Mouse (Mus musculus) neural tube, embryonic 15.5 days (tissue): ENCODE measurements at regions not wholly inside any gene's neighbourhood (a gene's known extent, or its start where the extent isn't known, plus 50 kb on each side); places are given as distances from the start of the nearest gene placed in this dataset.
"Not testable (repeated sequence)": the region's sequence is repeated elsewhere in the genome, so short reads cannot be mapped to it uniquely, and the experiment has no call there.

ENCODE experiments used
- ATAC-seq: fragments of 200-750 bp; cut with Nextera tagmentation; 2 replicates; pipeline ENCODE4 v1.8.0; 2017; ENCODE audit warnings: mild to moderate bottlenecking, moderate TSS enrichment, moderate library complexity; ENCODE audit not compliant: low FRiP score
- H3K27ac ChIP-seq: fragments of 300-500 bp; sonication (generic); replicated peaks from 2 replicates; pipeline ENCODE4 v1.5.1; 2015; ENCODE audit warnings: mild to moderate bottlenecking, inconsistent platforms
- H3K27me3 ChIP-seq: fragments of 300-500 bp; sonication (generic); replicated peaks from 2 replicates; pipeline ENCODE4 v1.6.1; 2015; ENCODE audit warnings: inconsistent platforms
- H3K36me3 ChIP-seq: fragments of 300-500 bp; sonication (generic); 2 replicates; pipeline ENCODE4 v1.6.1; 2015; ENCODE audit warnings: inconsistent platforms
- H3K4me1 ChIP-seq: fragments of 300-500 bp; sonication (generic); 2 replicates; pipeline ENCODE4 v1.6.1; 2015; ENCODE audit warnings: inconsistent platforms
- H3K4me2 ChIP-seq: fragments of 300-500 bp; sonication (generic); 2 replicates; pipeline ENCODE4 v1.6.1; 2015; ENCODE audit warnings: inconsistent platforms, mild to moderate bottlenecking, moderate library complexity
- H3K4me3 ChIP-seq: fragments of 300-500 bp; sonication (generic); replicated peaks from 2 replicates; pipeline ENCODE4 v1.5.1; 2015; ENCODE audit warnings: mild to moderate bottlenecking, inconsistent platforms
- H3K9ac ChIP-seq: fragments of 300-500 bp; sonication (generic); replicated peaks from 2 replicates; pipeline ENCODE4 v1.6.1; 2015; ENCODE audit warnings: mild to moderate bottlenecking, inconsistent platforms
- H3K9me3 ChIP-seq: fragments of 300-500 bp; sonication (generic); replicated peaks from 2 replicates; pipeline ENCODE4 v1.6.1; 2016; ENCODE audit warnings: inconsistent platforms
- WGBS: fragments of 180-500 bp; shearing (Covaris S2); methylation state at CpG from one replicate; pipeline ENCODE4 v1.1.7; 2015; ENCODE audit warnings: mixed read lengths; 5-methylcytosine and 5-hydroxymethylcytosine counted together

DNA sequence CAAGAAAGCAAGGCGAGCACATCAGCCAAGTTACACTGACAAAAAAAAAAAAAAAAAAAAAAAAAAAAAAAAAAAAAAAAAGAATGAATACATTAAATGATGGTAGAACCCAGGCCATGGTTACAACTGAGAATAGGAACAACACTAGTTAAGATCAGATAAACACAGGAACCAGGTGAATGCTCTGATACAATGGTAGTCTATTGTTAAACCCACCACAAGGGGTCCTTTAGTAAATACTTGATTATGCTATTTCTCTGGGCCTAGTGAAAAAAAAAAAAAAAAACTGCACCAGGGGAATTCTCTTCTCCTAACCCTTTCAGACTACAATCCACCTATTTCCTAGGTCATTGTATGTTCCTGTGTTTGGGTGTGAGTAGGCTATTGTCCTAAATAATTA, 2289.7 kb downstream of the Cntnap5b start:
- WGBS = 90% methylated on average over 1 of the region's 1 CpGs
- H3K36me3 ChIP-seq = no peaks in the 10 kb centered on the region
- no peak overlapping the region for H3K4me3 ChIP-seq
- no peaks in the 10 kb centered on the region for H3K4me1 ChIP-seq
- no peaks in the 10 kb centered on the region for H3K27me3 ChIP-seq
- no peak overlapping the region for H3K27ac ChIP-seq
- no peak overlapping the region for H3K9ac ChIP-seq
- no peak overlapping the region for H3K4me2 ChIP-seq
- H3K9me3 ChIP-seq = no peaks in the 10 kb centered on the region
- no peak for ATAC-seq

DNA sequence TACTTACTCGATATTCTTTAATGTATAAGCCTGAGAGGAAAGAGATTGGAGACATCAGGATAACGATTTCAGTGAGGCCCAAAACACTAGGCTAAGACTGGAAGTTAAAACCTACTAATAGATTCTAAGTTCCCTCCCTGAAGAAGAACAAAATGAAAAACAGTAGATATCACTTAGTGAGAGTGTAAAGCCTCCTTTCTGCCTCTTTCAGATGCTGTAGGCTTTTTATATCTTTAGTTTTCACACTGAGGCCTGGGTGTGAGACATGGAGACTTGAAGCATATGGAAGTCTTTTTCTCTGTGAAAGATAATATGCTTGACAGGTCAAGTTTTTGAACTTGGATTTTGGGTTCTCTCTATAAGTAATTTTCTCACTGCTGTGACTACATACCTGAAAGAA, 2333.1 kb downstream of the Cntnap5b start:
- no peaks in the 10 kb centered on the region for H3K36me3 ChIP-seq
- no peak for ATAC-seq
- H3K27ac ChIP-seq = no peak overlapping the region
- no peak overlapping the region for H3K4me3 ChIP-seq
- H3K4me2 ChIP-seq = no peak overlapping the region
- H3K9ac ChIP-seq = no peak overlapping the region
- 84% methylated on average over 2 of the region's 2 CpGs for WGBS
- H3K27me3 ChIP-seq = no peaks in the 10 kb centered on the region
- no peaks in the 10 kb centered on the region for H3K4me1 ChIP-seq
- H3K9me3 ChIP-seq = no peaks in the 10 kb centered on the region

GRCm38 (mm10) chr1:102139021-102139420, 2366.5 kb downstream of the Cntnap5b start:
- WGBS = 79% methylated on average over 1 of the region's 1 CpGs
- Histone ChIP-seq H3K4me3 (no peak overlapping the region), H3K9me3 (no peaks in the 10 kb centered on the region), H3K27ac (no peak overlapping the region), H3K4me2 (no peak overlapping the region), H3K27me3 (no peaks in the 10 kb centered on the region), H3K36me3 (no peaks in the 10 kb centered on the region), H3K9ac (no peak overlapping the region), H3K4me1 (no peaks in the 10 kb centered on the region)
- ATAC-seq = no peak

DNA sequence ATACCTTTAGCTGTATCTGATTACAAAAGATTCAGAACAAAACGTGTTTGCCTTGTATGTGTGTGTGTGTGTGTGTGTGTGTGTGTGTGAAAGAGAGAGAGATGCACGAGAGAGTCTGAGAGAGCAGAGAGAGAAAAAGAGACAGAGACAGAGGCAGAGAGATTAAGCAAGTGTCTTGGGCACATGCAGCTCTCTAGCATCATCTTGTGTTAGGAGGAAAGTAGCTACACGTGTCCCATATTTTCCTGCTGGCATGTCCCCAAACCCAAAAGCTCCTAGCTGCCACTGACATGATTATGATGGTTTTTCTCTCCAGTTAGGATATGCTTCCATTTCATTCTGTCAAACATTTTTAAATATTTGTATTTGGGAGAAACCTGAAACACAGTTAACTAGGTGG, 2373.8 kb downstream of the Cntnap5b start:
- H3K4me1 ChIP-seq = no peaks in the 10 kb centered on the region
- H3K9ac ChIP-seq = no peak overlapping the region
- H3K36me3 ChIP-seq = no peaks in the 10 kb centered on the region
- no peaks in the 10 kb centered on the region for H3K9me3 ChIP-seq
- no peak overlapping the region for H3K4me3 ChIP-seq
- H3K27me3 ChIP-seq = no peaks in the 10 kb centered on the region
- H3K27ac ChIP-seq = no peak overlapping the region
- no peak overlapping the region for H3K4me2 ChIP-seq
- 72% methylated on average over 3 of the region's 3 CpGs for WGBS
- ATAC-seq = no peak

DNA sequence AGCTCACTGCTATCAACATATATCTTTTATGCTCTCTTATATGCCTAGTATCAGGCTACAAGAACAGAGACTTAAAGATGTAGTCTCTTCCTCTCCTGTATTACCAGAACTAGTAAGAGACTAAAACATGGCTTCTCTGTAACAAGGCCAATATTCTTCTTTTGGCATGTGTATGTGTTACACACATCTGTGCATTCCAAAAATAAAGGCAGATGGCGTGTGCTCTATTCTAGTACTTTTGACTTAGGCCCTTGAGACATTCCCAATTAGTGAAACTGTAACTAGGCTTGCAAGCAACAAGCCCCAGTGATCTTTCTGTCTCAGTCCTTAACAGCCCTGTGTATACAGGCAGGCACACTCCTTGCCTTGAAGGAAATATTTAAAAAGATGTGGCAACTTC, 2394.1 kb downstream of the Cntnap5b start:
- 66% methylated on average over 1 of the region's 1 CpGs for WGBS

DNA sequence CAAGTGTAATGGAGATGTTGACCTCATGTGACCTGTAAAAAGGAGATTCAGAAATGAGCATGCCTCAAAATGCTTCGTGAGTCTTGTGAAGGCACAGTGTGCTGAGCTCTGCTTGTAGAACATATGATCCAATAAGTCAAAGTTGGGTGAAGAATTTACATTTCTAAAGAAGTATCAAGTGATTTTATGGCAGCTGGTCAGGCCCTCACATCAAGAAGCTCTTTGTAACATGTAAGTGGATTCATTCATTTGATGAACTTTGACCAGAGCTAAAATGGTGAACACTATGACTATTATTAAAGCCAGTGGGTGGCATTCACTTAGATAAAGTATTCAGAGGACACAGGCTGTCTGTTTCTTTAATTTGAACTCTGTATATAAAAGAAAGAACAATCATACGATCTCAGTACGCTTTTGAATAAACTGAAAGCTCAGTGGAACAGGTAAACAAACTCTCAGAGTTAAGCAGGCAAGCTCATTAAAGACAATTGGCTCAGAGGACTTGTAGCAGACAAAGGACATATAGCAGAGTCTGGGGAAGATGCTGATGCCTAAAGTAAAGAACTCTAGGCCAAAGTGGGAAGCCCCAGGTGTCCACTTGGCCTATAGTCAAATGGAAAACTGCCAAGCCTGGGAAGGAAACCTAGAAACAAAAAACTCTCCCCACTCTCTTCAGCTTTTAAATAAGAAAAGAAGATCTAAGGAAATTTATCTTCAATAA, 2398.2 kb downstream of the Cntnap5b start:
- WGBS = 19% methylated on average over 3 of the region's 3 CpGs
- no peak overlapping the region for H3K9ac ChIP-seq
- H3K27ac ChIP-seq = no peak overlapping the region
- ATAC-seq = no peak
- no peaks in the 10 kb centered on the region for H3K4me1 ChIP-seq
- H3K9me3 ChIP-seq = no peaks in the 10 kb centered on the region
- H3K36me3 ChIP-seq = no peaks in the 10 kb centered on the region
- no peak overlapping the region for H3K4me3 ChIP-seq
- no peak overlapping the region for H3K4me2 ChIP-seq
- H3K27me3 ChIP-seq = no peaks in the 10 kb centered on the region

More for the DNA sequence above, 2394.1 kb downstream of the Cntnap5b start:
- Histone ChIP-seq H3K27ac (no peak overlapping the region), H3K4me3 (no peak overlapping the region), H3K4me2 (no peak overlapping the region), H3K9ac (no peak overlapping the region), H3K4me1 (no peaks in the 10 kb centered on the region), H3K36me3 (no peaks in the 10 kb centered on the region), H3K9me3 (no peaks in the 10 kb centered on the region), H3K27me3 (no peaks in the 10 kb centered on the region)
- peak; percentile 31; the same call in 1 of the 2 replicates for ATAC-seq

- ATAC-seq = no peak
- Histone ChIP-seq H3K27me3 (no peaks in the 10 kb centered on the region), H3K9ac (no peak overlapping the region), H3K27ac (no peak overlapping the region), H3K4me2 (no peak overlapping the region), H3K36me3 (no peaks in the 10 kb centered on the region), H3K4me3 (no peak overlapping the region), H3K4me1 (no peaks in the 10 kb centered on the region), H3K9me3 (no peaks in the 10 kb centered on the region)
- 19% methylated on average over 3 of the region's 3 CpGs for WGBS
Measured at GRCm38 (mm10) chr1:102185925-102186324, 2413.4 kb downstream of the Cntnap5b start.

DNA sequence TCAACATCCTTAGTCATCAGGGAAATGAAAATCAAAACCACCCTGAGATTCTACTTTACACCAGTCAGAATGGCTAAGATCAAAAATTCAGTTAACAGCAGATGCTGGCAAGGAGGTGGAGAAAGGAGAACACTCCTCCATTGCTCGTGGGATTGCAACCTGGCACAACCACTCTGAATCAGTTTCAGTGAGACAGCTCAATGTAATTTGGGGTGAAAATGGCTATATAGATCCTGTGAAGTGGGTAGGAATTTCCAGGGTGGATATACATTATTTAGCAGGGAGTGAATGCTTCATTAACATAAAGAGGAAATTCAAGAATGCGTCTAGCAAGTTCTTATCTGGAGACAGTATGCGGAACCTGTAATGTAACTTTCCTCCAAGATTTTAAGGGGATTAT, 2462.9 kb downstream of the Cntnap5b start:
- Histone ChIP-seq H3K4me2 (no peak overlapping the region), H3K4me3 (no peak overlapping the region), H3K9ac (no peak overlapping the region), H3K27me3 (no peaks in the 10 kb centered on the region), H3K9me3 (no peaks in the 10 kb centered on the region), H3K4me1 (no peaks in the 10 kb centered on the region), H3K36me3 (no peaks in the 10 kb centered on the region), H3K27ac (no peak overlapping the region)
- WGBS = 93% methylated on average over 3 of the region's 3 CpGs
- no peak for ATAC-seq

DNA sequence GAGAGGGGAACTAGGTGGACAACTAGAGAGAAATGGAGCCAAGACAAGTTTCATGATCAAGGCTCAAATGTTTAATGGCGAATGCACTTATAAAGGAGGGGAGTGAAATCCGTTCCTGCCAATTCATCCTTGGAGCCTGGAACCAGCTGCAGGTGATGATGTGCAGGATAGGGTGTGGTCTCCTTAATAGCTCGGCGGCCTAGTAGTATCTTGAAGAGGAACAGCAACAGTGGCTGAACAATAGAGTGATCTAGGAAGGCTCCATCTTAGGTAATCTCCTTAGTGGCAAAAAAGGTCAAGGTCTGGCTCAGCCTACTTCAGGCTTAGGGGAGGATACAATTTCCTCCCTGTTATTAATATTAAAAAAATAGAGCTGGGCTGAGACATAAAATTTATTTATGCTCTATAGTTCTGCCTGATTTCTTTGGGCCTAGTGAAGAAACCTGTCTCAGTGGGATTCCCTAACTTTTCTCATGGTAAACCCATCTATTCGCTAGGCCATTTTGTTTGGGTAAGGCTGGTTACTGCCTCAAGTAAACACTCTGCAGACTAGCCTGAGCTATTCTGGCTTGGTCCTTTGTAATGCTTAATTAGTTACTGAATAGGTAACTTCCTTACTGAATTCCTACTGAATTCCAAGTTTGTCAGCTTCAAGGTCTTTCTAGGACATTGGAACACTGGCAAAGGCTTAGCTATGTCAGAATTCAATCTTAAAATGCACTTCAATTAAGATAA, 2490.7 kb downstream of the Cntnap5b start:
- H3K4me1 ChIP-seq, H3K27ac ChIP-seq, H3K9ac ChIP-seq, H3K9me3 ChIP-seq, H3K4me2 ChIP-seq, H3K4me3 ChIP-seq, H3K27me3 ChIP-seq, H3K36me3 ChIP-seq, ATAC-seq: not testable (repeated sequence)
- WGBS = 92% methylated on average over 5 of the region's 5 CpGs

DNA sequence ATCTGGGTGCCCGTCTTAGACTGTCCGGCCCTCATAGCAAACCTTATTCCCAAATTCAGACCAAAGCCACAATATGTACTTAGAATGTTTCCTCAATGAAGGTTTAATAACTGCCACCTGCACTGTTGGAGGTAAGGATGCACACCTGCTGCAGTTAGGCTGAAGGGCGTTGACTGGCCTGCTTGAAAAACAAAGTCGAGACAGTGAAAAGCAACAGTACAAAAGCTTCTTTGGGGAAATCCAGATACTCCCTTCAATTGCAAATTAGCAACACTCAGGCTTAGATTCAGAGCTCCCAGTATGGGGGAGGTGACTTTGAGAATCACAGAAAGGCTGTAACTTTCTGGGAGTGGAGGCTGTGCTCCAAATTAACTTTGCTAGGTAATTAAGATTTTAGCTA, 2491.9 kb downstream of the Cntnap5b start:
- not testable (repeated sequence) for H3K4me2 ChIP-seq, H3K9ac ChIP-seq

DNA sequence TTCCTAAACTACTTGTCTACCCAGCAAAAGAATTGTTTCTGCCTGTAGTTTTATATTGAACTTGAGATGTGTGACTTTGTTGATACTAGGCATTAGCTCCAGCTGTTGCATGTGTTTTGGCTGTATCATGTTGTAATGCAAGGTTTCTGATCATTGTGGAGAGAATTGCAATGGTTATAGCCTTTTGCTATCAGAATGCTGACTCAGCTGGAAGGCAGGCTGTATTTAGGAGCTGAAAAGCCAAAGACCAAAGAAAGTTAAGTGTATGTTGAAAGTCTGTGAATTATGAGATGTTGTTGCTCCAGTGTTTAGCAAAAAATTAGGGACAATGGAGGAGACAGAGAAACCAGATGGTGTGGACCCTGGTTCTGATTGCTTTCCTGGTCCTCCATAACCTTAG, 2493.9 kb upstream of the Cdh20 start:
- no peak for ATAC-seq
- no peak overlapping the region for H3K27ac ChIP-seq

More for the DNA sequence above, 2491.9 kb downstream of the Cntnap5b start:
- H3K9me3 ChIP-seq, H3K36me3 ChIP-seq, H3K27me3 ChIP-seq, H3K4me1 ChIP-seq, H3K27ac ChIP-seq, H3K4me3 ChIP-seq, ATAC-seq: not testable (repeated sequence)
- 91% methylated on average over 4 of the region's 4 CpGs for WGBS

GRCm38 (mm10) chr1:102288288-102288687, 2480.0 kb upstream of the Cdh20 start:
- H3K9me3 ChIP-seq = no peaks in the 10 kb centered on the region

More for the DNA sequence above, 2493.9 kb upstream of the Cdh20 start:
- no peak overlapping the region for H3K4me2 ChIP-seq
- no peaks in the 10 kb centered on the region for H3K9me3 ChIP-seq
- no peaks in the 10 kb centered on the region for H3K36me3 ChIP-seq
- no peaks in the 10 kb centered on the region for H3K4me1 ChIP-seq
- H3K9ac ChIP-seq = no peak overlapping the region
- no peak overlapping the region for H3K4me3 ChIP-seq
- no peaks in the 10 kb centered on the region for H3K27me3 ChIP-seq

More at GRCm38 (mm10) chr1:102288288-102288687, 2480.0 kb upstream of the Cdh20 start:
- ATAC-seq = no peak
- no peaks in the 10 kb centered on the region for H3K4me1 ChIP-seq
- H3K36me3 ChIP-seq = no peaks in the 10 kb centered on the region
- no peak overlapping the region for H3K9ac ChIP-seq
- H3K4me3 ChIP-seq = no peak overlapping the region
- H3K4me2 ChIP-seq = no peak overlapping the region
- no peak overlapping the region for H3K27ac ChIP-seq
- 23% methylated on average over 1 of the region's 1 CpGs for WGBS
- H3K27me3 ChIP-seq = no peaks in the 10 kb centered on the region
